Mouse (Mus musculus) MEL (cell line): ENCODE results near the gene Ccdc121. TPM values are rescaled to one million over a fixed set of nuclear protein-coding genes. Genes with fewer than 3 reads are reported as not detected.

Experiments
- DNase-seq: peaks from one replicate; pipeline ENCODE4 v3.0.0; 2011; ENCODE audit warnings: low read depth, low spot score
- H3K27ac ChIP-seq: 2 replicates; pipeline ENCODE4 v1.5.1; 2012; ENCODE audit warnings: low read depth, mild to moderate bottlenecking, control low read depth, low read length, moderate library complexity; ENCODE audit not compliant: control insufficient read depth
- H3K27me3 ChIP-seq, 2 experiments: fragments of 150-350 bp in 1 of 2; sonication (generic) in 1 of 2; 2 replicates each; pipeline ENCODE4 v1.6.1; 2012; ENCODE audit warnings: low read length in 2 of 2, mild to moderate bottlenecking in 2 of 2, improper control_type of control experiment in 1 of 2, moderate library complexity in 1 of 2; ENCODE audit not compliant: insufficient read depth in 2 of 2, control insufficient read depth in 1 of 2
- H3K36me3 ChIP-seq, 2 experiments: 2 replicates each; pipeline ENCODE4 v1.6.1; 2012 to 2014; ENCODE audit warnings: low read length in 2 of 2, improper control_type of control experiment in 1 of 2, inconsistent platforms in 1 of 2, mild to moderate bottlenecking in 1 of 2; ENCODE audit not compliant: insufficient read depth in 2 of 2, control insufficient read depth in 1 of 2
- H3K4me1 ChIP-seq, 2 experiments: fragments of 150-350 bp in 1 of 2; sonication (generic) in 1 of 2; 2 replicates each; pipeline ENCODE4 v1.6.1; 2012; ENCODE audit warnings: low read length in 2 of 2, improper control_type of control experiment in 1 of 2, mild to moderate bottlenecking in 1 of 2; ENCODE audit not compliant: insufficient read depth in 2 of 2, control insufficient read depth in 1 of 2
- H3K4me3 ChIP-seq, 2 experiments: fragments of 150-350 bp in 1 of 2; sonication (generic) in 1 of 2; 2 replicates each; pipeline ENCODE4 v1.5.1; 2012; ENCODE audit warnings: low read depth in 2 of 2, low read length in 2 of 2, mild to moderate bottlenecking in 2 of 2, moderate library complexity in 2 of 2, control low read depth in 1 of 2, improper control_type of control experiment in 1 of 2; ENCODE audit not compliant: control insufficient read depth in 1 of 2, insufficient read depth in 1 of 2
- H3K79me2 ChIP-seq: 2 replicates; pipeline ENCODE4 v1.6.1; 2012; ENCODE audit warnings: mild to moderate bottlenecking, low read length, moderate library complexity; ENCODE audit not compliant: control insufficient read depth, poor library complexity, insufficient read depth
- H3K9ac ChIP-seq: 2 replicates; pipeline ENCODE4 v1.6.1; 2012; ENCODE audit warnings: low read depth, mild to moderate bottlenecking, control low read depth, low read length, moderate library complexity; ENCODE audit not compliant: control insufficient read depth, poor library complexity, severe bottlenecking
- H3K9me3 ChIP-seq: fragments of 150-350 bp; sonication (generic); replicated peaks from 2 replicates; pipeline ENCODE4 v1.6.1; 2012; ENCODE audit warnings: mild to moderate bottlenecking, low read length, improper control_type of control experiment, moderate library complexity; ENCODE audit not compliant: insufficient read depth
- BHLHE40 ChIP-seq: IDR thresholded peaks from 2 replicates; pipeline ENCODE4 v1.6.1; 2012; ENCODE audit warnings: low read depth, mild to moderate bottlenecking, inconsistent platforms, low read length, improper control_type of control experiment, borderline replicate concordance
- CHD2 ChIP-seq: IDR thresholded peaks from 2 replicates; pipeline ENCODE4 v1.6.1; 2011; ENCODE audit warnings: low read length, improper control_type of control experiment
- CTCF ChIP-seq, 3 experiments: IDR thresholded peaks in 2 of 3; conservative IDR thresholded peaks in 1 of 3; 2 replicates each; pipeline ENCODE4 v1.5.1; 2011 to 2012; ENCODE audit warnings: low read length in 3 of 3, low read depth in 2 of 3, mild to moderate bottlenecking in 2 of 3, improper control_type of control experiment in 1 of 3, inconsistent platforms in 1 of 3, mixed read lengths in 1 of 3, moderate library complexity in 1 of 3; ENCODE audit not compliant: control insufficient read depth in 1 of 3, insufficient read depth in 1 of 3, poor library complexity in 1 of 3, severe bottlenecking in 1 of 3
- E2F4 ChIP-seq: IDR thresholded peaks from 2 replicates; pipeline ENCODE4 v1.6.1; 2011; ENCODE audit warnings: low read depth, low read length, improper control_type of control experiment, borderline replicate concordance
- ELF1 ChIP-seq: IDR thresholded peaks from 2 replicates; pipeline ENCODE4 v1.6.1; 2014; ENCODE audit warnings: low read depth, mild to moderate bottlenecking, inconsistent platforms, low read length, improper control_type of control experiment, moderate library complexity
- GABPA ChIP-seq: IDR thresholded peaks from 2 replicates; pipeline ENCODE4 v1.6.1; 2012; ENCODE audit warnings: low read depth, mild to moderate bottlenecking, inconsistent platforms, low read length, improper control_type of control experiment, moderate library complexity
- KAT2A ChIP-seq: conservative IDR thresholded peaks from 2 replicates; pipeline ENCODE4 v1.6.1; 2012; ENCODE audit warnings: low read depth, low read length, improper control_type of control experiment, inconsistent platforms
- MAZ ChIP-seq: IDR thresholded peaks from 2 replicates; pipeline ENCODE4 v1.6.1; 2012; ENCODE audit warnings: low read depth, mild to moderate bottlenecking, inconsistent platforms, low read length, improper control_type of control experiment
- MXI1 ChIP-seq: IDR thresholded peaks from 2 replicates; pipeline ENCODE4 v1.6.1; 2011; ENCODE audit warnings: mild to moderate bottlenecking, low read depth, low read length, improper control_type of control experiment
- NELFE ChIP-seq: IDR thresholded peaks from 2 replicates; pipeline ENCODE4 v1.6.1; 2011; ENCODE audit warnings: low read depth, low read length, improper control_type of control experiment
- NRF1 ChIP-seq: IDR thresholded peaks from 2 replicates; pipeline ENCODE4 v1.6.1; 2014; ENCODE audit warnings: low read depth, mild to moderate bottlenecking, inconsistent platforms, low read length, improper control_type of control experiment, moderate library complexity; ENCODE audit not compliant: poor library complexity, insufficient read depth, severe bottlenecking
- POLR2A ChIP-seq, 2 experiments: IDR thresholded peaks; 2 replicates each; pipeline ENCODE4 v1.6.1; 2011 to 2012; ENCODE audit warnings: low read length in 2 of 2, mild to moderate bottlenecking in 2 of 2, control low read depth in 1 of 2, improper control_type of control experiment in 1 of 2, low read depth in 1 of 2, moderate library complexity in 1 of 2; ENCODE audit not compliant: control insufficient read depth in 1 of 2, insufficient read depth in 1 of 2, poor library complexity in 1 of 2
- SMC3 ChIP-seq: IDR thresholded peaks from 2 replicates; pipeline ENCODE4 v1.6.1; 2011; ENCODE audit warnings: low read depth, low read length, improper control_type of control experiment
- TBP ChIP-seq: IDR thresholded peaks from 2 replicates; pipeline ENCODE4 v1.8.0; 2011; ENCODE audit warnings: low read depth, low read length, improper control_type of control experiment
- USF2 ChIP-seq, 2 experiments: IDR thresholded peaks; 2 replicates each; pipeline ENCODE4 v1.6.1; 2011 to 2012; ENCODE audit warnings: improper control_type of control experiment in 2 of 2, low read length in 2 of 2, borderline replicate concordance in 1 of 2, inconsistent platforms in 1 of 2, low read depth in 1 of 2, mild to moderate bottlenecking in 1 of 2; ENCODE audit not compliant: insufficient read depth in 1 of 2
- ZKSCAN1 ChIP-seq: IDR thresholded peaks from 2 replicates; pipeline ENCODE4 v1.6.1; 2012; ENCODE audit warnings: low read depth, mild to moderate bottlenecking, inconsistent platforms, low read length, improper control_type of control experiment, moderate library complexity
- ZNF384 ChIP-seq: IDR thresholded peaks from 2 replicates; pipeline ENCODE4 v1.6.1; 2012; ENCODE audit warnings: low read depth, mild to moderate bottlenecking, inconsistent platforms, low read length, improper control_type of control experiment
- polyA plus RNA-seq, 2 experiments: library from polyadenylated mRNA; stranded (reverse) in 1 of 2; unstranded in 1 of 2; fragments of >175 nt in 1 of 2; fragments of >200 nt in 1 of 2; gene quantifications; 2 replicates each; pipeline versions ENCODE4 v1.2.1 to v1.2.4; 2012; ENCODE audit warnings: low replicate concordance in 2 of 2, low read depth in 1 of 2; ENCODE audit not compliant: insufficient read length in 2 of 2, insufficient read depth in 1 of 2, missing spikeins in 1 of 2
- total RNA-seq: library from RNA; depleted of rRNA; stranded (reverse); fragments of 300-350 nt; gene quantifications from 2 replicates; pipeline ENCODE4 v1.2.3, GENCODE M21; 2012

Gene Ccdc121
- total and polyA plus RNA-seq, 3 experiments = not detected

GRCm38 (mm10) chr1:181525996-181526395 lies 14.7 kb upstream of the Ccdc121 start:
- DNase-seq = no peak

DNA sequence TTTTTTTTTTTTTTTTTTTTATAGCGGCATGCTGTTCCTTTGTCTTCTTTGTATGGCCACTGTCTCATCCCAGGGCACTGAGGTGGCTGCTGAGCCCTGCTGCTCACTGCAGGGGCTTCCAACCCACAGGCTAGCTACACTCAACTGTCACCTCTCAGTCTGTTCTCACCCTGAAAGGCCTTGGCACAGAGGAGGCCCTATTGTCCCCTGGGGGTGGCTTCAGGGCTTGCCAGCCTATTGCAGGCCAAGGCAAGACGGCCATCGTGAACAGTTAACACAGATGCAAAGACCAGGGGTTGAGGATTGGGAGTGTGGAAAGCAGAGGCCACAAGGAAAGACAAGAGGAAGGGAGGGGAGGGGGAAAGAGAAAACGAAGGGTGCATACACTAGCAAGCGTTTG lies 12.6 kb upstream of the Ccdc121 start:
- H3K36me3 ChIP-seq = no peaks in the 10 kb centered on the region
- no peak overlapping the region for H3K4me3 ChIP-seq
- H3K9me3 ChIP-seq = no peaks in the 10 kb centered on the region
- no peaks in the 10 kb centered on the region; the same call in 1 of the 2 replicates for H3K79me2 ChIP-seq
- TF ChIP-seq GABPA (no peak), POLR2A (IDR thresholded peaks at IDR 0.05; ENCODE audit: control insufficient read depth in 1 of 2, insufficient read depth in 1 of 2, low read depth in 1 of 2, low read length in 2 of 2, poor library complexity in 1 of 2) (no peak)
- TF ChIP-seq, all 39 proteins: peak for 0
- Histone ChIP-seq H3K4me1 (no peaks in the 10 kb centered on the region), H3K9ac (no peak overlapping the region), H3K27ac (no peak overlapping the region), H3K27me3 (0 out of 4 replicates have a peak, but pooled peaks cover 0 to 1% of the 10 kb centered on the region in 2 experiments)
- DNase-seq = no peak

More at GRCm38 (mm10) chr1:181525996-181526395, 14.7 kb upstream of the Ccdc121 start:
- Histone ChIP-seq H3K4me1 (no peaks in the 10 kb centered on the region), H3K9ac (no peak overlapping the region), H3K27me3 (0 out of 4 replicates have a peak, but pooled peaks cover 0 to 1% of the 10 kb centered on the region in 2 experiments), H3K79me2 (no peaks in the 10 kb centered on the region; the same call in 1 of the 2 replicates), H3K27ac (no peak overlapping the region), H3K36me3 (no peaks in the 10 kb centered on the region), H3K9me3 (no peaks in the 10 kb centered on the region), H3K4me3 (no peak overlapping the region)
- no peak for TF ChIP-seq GABPA
- TF ChIP-seq NRF1 = no peak
- no peak for TF ChIP-seq BHLHE40
- TF ChIP-seq E2F4 = no peak
- no peak for TF ChIP-seq KAT2A
- no peak for TF ChIP-seq ZKSCAN1
- TF ChIP-seq NELFE = no peak
- no peak for TF ChIP-seq USF2 (IDR thresholded peaks at IDR 0.05; ENCODE audit: borderline replicate concordance in 1 of 2, insufficient read depth in 1 of 2, low read depth in 1 of 2, low read length in 2 of 2)
- no peak for TF ChIP-seq MXI1
- TF ChIP-seq SMC3 = no peak
- TF ChIP-seq TBP = no peak

DNA sequence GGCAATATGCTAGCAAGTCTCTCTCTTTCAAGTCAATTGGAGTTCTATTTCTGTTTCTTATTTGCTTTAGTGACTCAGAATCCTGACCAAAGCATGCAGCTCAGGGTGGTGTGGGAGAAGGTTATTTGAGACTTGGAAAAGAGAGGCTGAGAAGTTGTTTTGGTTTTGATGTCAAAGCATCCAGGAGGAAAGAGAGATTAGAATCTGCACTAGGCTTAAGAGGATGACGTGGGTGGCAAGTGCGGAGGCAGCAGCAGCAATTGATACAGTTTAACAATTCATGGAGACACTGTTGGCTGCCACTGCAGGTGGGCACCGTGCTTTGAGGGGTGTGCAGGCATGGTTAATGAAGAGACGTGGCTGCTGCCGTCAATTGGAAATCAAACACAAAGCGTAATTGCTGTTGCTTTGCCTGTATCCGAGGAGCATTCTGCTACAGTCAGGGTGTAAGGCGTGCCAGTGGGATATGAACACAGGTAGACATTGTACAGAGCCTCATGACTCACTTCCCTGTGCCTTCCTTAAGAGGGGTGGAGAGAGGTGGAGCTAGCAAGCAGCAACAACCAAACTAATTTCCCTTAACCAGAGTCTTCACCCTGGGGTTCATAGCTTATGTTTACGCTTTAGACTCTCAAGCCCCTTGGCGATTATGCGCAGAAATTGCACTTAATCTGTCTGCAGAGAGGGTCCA lies 10.3 kb upstream of the Ccdc121 start:
- Histone ChIP-seq H3K79me2 (no peaks in the 10 kb centered on the region; the same call in 1 of the 2 replicates), H3K9ac (no peak overlapping the region), H3K27ac (no peak overlapping the region), H3K27me3 (0 out of 4 replicates have a peak, but pooled peaks cover 0 to 1% of the 10 kb centered on the region in 2 experiments), H3K4me3 (no peak overlapping the region), H3K9me3 (no peaks in the 10 kb centered on the region), H3K36me3 (no peaks in the 10 kb centered on the region), H3K4me1 (no peaks in the 10 kb centered on the region)
- DNase-seq = no peak
- TF ChIP-seq KAT2A (no peak), CHD2 (no peak), MAZ (no peak), NRF1 (no peak), ZNF384 (no peak), ELF1 (no peak), CTCF (IDR thresholded peaks at IDR 0.05 in 2 of 3, conservative IDR thresholded peaks at IDR 0.05 in 1 of 3; ENCODE audit: control insufficient read depth in 1 of 3, insufficient read depth in 1 of 3, low read depth in 2 of 3, low read length in 3 of 3, poor library complexity in 1 of 3, severe bottlenecking in 1 of 3) (no peak)
